Mouse (Mus musculus) kidney, adult 18-20 months (tissue): ENCODE data around the gene Clpsl2.

Source experiments
- DNase-seq: peaks from one replicate; pipeline ENCODE4 v3.0.0; 2021

The Clpsl2 gene

DNA sequence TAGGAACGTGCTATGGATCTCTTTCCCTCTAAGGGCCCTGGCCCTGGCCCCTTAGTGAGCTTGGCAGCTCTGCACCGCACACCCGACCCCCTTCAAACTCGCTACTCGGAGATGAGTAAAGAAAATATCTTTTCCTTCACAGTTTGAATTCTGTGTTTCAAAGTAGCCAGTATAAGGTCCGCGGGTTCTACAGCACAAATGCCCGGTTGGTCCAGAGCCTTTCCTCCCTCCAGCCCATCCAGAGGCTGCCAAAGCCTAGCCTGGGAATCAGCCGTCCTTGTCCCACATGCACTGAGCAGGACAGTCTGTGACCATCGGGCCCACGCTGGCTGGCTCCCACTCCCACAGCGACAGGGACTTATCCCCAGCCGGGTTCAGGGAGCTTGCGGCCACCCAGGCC is at the start of gene Clpsl2:
Gene Clpsl2, plus strand, starts transcription at position 301 of the 400 bp plus-strand sequence.
- no peak for DNase-seq

DNA sequence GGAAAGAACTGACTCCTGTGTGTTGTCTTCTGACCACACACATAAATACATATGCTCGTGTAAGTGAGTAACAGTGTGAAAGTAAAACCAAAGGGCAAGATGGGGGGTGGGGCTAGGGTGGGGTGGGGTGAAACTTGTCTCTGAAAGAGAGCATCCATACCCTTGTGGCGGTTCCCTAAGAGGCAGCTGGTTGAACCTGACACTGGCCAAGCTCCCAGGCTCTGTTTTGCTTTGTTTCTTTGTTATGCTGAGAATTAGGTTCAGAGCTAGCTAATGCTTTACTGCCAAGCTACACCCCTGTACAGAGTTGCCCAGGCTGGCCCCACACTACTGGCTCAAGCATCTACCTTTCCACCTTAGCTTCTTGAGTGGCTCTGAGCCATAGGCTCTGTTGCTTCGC is 48.7 kb upstream of the Clpsl2 start:
- no peak for DNase-seq

DNA sequence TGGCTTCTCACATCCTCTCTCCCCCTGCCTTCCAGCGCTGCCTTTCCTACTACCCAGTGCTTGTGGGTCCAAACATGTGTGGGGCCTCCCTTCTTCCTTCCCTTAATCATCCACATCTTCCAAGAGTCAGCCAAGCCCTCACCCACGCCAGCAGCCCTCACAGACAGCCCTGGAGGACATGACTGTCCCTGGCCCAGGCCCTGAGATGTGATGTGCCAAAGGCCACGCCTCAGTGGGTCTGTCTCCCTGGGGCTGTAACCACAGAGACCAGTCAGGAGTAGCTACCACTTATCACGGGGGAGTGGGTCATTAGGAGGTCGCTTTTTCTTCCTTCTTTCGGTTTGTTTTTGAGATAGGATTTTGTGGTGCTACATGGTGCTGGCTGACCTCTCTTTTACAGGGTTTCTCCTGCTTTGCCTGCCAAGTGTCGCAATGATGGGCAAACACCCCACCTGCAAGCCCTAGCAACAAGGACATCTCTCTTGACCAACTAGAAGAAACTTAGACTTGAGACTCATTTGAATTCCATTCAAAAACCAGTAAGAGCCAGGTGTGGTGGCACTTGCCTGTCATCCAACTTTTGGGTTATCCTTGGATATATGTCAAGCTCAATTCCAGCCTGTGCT is 46.9 kb upstream of the Clpsl2 start:
- no peak for DNase-seq

DNA sequence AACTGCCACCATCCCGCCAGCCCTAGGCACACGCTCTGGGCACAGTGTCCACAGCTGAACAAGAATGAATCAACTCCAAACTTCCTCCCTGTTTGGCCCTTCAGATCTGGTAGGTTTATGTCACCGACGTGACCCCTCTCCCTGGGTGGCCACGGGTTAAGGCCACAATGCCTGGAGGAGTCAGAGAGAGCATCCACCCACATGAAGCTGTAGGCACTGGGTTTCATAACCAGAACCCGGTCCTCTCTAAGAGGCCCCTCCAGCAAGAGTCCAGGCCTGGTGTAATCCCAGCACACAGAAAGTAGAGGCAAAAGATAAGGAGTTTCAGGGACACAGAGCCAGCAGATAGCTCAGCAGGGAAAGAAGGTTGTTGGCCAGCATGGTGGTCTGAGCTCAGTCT is 45.0 kb upstream of the Clpsl2 start:
- no peak for DNase-seq

DNA sequence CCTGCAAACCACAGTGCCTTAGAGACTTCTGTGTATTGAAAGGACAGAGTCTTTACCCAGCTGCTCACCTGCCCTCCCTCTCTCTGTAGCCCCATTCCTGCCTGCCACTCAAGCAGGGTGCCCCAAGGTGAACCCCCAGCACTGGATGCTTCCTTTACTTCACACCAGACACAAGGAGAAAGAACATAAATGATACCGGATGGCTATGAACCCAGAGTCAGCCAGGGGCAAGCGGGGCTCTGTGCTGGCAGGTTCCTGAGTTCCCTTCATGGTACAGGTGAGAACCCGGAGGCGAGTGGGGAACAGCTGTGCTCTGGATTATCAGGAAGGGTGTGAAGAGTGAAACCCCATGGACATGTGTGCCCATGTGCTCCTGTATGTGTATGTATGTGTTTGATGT is 43.6 kb upstream of the Clpsl2 start:
- DNase-seq = no peak

GRCm38 (mm10) chr17:28506895-28507294 is 42.3 kb upstream of the Clpsl2 start:
- DNase-seq = no peak

- DNase-seq = no peak
These were observed 41.7 kb upstream of the Clpsl2 start for GRCm38 (mm10) chr17:28507496-28507895.

GRCm38 (mm10) chr17:28510445-28511342 is 38.5 kb upstream of the Clpsl2 start:
- peak; percentile 27 for DNase-seq

DNA sequence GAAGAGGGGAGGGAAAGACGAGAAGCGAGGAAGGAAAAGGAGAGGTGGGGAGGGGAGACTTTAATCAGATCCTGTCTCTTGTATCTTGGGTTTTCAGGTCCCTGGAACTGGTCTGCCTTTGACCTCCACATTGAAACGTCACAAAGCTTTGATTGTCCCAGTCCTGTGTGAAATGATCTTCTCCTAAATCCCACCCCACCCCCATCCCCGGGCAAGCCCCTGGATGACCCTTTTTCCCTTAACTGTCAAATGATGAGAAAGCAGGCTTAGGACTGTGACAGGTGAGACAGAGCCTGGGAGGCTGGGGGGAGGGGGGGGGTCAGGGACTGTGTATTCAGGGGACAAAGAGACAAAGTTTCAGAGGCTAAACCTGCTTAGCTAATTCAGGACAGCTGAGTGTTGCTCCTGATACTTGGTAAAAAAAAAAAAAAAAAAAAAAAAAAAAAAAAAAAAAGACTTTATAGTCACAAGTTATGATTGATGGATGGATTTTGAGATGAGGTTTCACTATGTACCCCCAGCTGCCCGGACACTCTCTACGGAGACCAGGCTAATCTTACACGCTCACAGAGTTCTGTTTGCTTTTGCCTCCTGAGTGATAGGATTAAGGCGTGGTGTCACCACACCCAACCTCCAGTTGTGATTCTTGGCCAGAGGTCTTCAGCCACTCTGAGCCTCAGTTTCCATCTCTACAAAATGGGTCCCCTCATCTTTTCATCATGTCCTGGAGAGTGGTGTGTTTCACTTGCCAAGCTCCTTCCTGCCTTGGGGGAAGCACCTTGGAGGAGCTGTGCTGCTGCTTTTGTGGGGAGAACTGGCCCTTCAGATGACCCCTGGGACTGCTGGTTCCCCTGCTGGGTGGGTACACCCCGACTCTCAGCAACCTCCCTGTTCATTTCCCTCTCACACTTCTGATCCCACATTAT is 37.3 kb upstream of the Clpsl2 start:
- DNase-seq = no peak

DNA sequence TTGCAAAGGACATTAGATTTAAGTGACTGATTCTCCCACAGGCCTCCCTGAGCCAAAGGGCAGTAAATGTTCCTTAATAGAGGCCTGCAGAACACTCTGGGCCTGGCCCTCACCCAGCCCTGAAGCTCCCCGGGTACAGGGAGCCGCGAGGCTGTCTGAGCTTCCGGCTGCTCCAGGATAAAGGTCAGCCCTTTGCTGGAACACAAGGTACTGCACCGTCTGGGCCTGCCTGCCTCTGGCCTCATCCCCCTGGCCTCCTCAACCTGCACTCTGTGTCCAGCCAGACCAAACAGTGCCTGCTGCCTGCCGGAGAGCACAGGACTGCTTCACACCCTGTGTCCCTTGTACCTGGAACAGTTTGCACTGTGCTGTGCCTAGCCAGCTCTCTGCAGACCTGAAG is 36.5 kb upstream of the Clpsl2 start:
- peak; percentile 91 for DNase-seq

GRCm38 (mm10) chr17:28513337-28513736 is 35.9 kb upstream of the Clpsl2 start:
- no peak for DNase-seq

GRCm38 (mm10) chr17:28513844-28514243 is 35.4 kb upstream of the Clpsl2 start:
- peak; percentile 59 for DNase-seq

GRCm38 (mm10) chr17:28514555-28514954 is 34.7 kb upstream of the Clpsl2 start:
- DNase-seq = no peak

DNA sequence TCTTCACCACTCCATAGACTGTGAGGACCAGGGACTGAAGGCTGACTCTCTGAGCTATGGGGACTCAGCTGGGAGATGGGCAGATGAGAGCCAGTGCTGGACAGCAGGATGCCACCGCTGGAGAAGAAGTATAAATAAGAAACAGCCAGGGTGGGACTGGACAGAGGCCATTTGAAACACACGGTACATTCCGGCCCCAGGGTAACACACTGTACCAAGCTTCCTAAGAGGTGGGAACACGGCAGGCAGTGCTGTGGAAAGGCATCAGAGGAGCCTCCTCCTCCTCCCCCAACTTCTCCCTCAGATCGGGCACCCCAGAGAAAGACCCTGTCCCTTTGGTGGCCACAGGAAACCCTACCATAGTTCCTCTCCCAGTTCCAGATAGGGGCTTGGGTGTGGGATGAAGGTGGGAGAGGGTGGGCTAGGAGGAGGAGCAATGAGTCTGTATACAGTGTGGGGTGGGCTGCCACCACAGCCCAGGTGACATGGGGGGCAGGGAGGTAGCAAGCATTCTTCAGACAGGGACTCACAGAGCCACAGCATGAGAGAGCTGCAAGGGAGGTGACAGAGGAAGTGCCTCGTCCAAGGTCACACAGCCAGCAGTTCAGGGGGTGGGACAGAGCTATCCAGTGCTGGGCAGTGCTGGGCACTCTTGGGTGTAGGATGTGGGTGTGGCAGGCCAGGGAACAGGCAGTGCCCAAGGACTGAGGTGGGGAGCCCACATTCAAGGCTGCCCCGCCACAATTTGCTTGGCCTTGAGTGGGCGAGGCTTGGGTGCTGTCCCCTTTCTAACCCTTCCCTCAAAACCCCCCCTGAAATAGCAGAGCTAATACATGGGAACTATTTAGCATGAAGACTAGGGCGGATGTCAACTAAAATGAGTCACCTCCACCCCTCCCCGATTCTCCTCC is 33.5 kb upstream of the Clpsl2 start:
- peak; percentile 66 for DNase-seq

DNA sequence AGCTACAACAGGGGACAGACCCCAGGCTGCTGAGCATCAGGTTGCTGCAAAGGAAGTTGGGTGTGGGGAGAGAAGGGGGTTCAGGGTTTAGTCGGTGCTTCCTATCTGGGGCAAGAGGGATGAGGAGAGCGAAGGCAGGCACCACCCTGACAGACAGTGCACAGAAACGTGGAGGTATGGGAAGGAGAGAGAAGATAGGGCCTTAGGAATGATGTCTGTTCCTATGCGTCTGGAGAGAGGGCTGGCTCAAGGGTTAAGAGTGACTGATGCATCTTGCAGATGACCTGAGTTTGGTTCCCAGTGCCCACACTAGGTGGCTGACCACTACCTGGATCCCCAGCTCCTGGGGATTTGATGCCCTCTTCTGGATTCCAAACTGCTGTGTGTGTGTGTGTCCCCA is 32.3 kb upstream of the Clpsl2 start:
- DNase-seq = peak; percentile 26

DNA sequence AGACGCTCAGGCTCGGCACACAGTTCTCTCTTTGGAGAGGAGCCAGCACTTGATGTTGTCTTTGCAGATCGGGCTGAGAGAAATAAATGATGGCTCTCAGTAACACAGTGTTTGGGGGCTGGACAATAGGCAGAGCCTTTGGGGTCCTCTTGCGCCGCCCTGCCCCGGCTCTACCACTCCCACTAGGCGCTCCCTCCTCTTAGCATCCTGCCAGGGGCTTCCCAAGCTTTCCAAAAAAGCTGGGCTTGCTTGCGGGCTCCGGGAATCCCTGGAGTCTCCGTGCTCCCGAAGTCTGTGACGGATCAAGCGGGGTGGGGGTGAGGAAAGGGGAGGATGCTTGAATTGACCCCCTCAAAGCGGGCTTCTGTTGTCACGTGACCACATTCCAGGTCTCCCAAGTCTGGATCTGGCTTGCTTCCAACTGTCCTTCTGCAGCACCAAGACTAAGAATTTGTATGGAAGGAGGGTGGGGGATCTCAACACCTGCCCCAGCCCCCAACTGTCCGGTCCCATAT is 31.7 kb upstream of the Clpsl2 start, which contains the start of gene Fkbp5:
Gene Fkbp5, minus strand, starts transcription at position 87 of the 515 bp plus-strand sequence.
- DNase-seq = no peak

DNA sequence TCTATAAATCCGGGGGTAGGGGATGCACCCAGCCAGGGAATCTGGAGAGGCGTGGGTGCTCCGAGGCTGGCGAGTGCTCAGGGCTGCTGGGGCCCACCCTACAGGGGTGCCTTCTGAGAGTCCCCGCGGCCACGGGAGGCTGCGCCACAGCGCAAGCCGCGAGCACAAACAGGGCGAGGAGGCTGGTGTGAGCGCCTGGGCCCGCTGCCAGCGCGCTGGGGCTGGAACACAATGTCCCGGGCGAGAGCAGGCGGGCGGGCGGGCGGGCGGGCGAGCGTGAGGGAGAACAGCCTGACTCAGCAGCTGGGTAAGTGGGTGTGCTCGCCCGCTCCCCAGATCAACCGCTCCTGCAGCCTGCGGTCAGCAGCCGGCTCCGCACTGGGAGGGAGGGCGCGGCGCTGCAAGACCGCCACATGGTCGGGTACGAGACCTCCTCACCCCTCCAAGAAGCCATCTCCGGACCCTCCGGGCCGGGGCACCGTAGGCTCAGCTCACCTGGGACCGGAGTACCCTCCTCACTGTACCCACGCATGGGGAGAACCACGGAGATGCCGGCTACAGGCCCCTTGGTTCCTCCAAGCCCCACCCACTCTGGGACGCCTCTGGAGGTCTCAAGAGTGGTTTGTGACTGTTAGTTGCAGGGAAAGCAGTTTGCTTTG is 31.1 kb upstream of the Clpsl2 start:
- DNase-seq = peak; percentile 97

- DNase-seq = peak; percentile 82
These were observed 30.6 kb upstream of the Clpsl2 start for GRCm38 (mm10) chr17:28518615-28519071.

DNA sequence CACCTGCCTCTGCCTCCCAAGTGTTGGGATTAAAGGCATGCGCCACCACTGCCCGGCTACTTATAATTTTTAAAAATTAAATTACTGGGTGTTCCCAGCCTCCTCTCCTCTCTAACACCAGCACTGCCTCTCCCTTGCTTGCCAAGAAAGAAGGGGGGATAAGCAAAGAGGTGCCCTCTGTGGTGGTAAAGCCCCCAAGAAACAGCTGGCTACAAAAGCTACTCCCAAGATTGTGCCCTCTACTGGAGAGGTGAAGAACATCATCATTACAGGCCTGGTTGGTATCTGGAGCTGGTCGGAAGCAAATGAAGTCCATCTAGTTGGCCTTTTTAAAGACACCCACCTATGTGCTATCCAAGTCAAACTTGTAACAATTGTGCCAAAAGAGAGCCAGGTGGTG is 29.4 kb upstream of the Clpsl2 start:
- DNase-seq = no peak

- DNase-seq = no peak
These were observed 28.6 kb upstream of the Clpsl2 start for GRCm38 (mm10) chr17:28520561-28520960.
